Mouse (Mus musculus) mature B cell (primary cell): Measurements from ENCODE around the gene Gna11.

ENCODE experiments used
- in situ Hi-C: fragments of 300-500 bp; cut with MboI; formaldehyde crosslinking; loops from 2 replicates; pipeline ENCODE4 v1.14.3; 2019

The Gna11 gene

DNA sequence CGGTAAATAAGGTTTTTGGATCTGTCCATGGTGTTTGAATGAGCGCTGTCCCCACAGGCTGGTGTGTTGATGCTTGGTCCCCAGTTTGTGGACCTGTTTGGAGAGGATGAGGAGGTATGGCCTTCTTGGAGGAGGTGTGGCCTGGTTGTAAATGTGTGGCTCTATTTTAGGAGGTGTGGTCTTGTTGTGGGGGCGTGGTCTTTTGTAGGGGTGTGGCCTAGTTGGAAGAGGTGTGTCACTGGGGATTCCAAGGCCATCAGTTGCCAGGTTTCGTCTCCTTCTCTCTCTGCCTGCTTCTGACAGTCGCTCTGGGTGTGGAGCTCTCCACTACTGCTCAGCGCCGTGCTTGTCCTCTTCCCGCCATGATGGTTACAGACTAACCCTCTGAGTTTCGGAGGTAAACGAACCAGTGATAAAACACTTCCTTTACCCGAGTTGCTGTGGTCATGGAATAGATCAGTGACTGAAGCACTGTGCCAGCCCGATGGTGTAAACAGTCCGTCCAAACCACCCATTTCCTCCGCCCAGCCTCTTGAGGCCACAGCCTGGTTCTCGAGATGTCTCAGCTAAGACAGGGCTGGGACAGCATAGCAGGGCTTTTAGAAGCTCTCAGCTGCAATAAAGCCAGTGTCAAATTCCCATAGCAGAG is 39.9 kb downstream of the Gna11 start:
- in situ Hi-C loops: no loop called here

DNA sequence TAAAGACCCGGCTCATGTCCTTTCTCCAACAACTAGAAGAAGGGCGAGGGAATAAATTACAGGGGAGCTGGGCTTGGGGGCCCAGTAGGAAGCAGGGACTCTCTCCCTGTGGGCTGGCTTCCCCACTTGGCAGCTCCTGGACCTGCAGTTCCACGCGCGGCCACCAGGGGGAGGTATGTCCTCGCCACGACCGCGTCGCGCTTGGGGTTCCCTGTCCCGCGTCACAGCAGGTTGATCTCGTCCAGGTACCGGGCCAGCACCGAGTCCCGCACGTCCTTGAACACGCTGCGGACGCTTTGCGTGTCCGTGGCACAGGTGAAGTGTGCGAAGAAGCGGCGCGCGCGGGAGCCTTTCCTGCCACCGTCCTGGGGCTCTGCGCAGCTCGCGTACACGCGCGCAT is 42.3 kb downstream of the Gna11 start:
- in situ Hi-C loops: no loop called here

DNA sequence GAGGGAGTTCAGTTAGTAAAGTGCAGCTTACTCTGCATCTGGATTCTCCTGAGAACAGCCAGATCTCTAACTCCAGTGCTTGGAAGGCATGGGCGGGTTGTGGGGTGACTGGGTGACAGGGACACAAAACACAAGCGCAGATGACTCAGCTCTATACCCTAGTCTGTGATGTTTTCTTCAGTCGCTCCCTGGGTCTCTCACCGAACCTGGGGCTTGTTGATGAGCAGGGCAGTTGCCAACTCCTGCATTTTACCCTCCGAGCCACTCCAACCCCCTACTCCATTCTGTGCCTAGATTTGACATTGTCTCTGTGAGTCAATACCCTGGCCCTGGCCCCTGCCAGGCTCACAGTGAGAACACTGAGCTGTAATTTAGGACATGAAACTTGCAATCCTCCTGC is 43.1 kb downstream of the Gna11 start:
- in situ Hi-C loops: no loop called here

DNA sequence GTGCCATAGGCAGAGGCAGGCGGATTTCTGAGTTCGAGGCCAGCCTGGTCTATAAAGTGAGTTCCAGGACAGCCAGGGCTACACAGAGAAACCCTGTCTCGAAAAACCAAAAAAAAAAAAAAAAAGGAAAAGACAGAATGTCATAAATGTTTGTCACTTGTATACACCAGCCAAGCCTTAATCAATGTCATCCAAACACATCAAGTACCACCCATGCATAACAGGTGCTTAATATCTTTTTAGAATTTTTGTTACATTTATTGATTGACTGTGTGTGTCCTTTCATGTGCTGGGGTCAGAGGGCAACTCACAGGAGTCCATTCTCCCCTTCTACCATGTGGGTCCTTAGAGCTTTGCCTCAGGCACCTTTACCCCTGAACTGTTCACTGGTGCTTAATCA is 45.0 kb downstream of the Gna11 start, which contains the start of gene S1pr4:
S1pr4 (minus strand) TSS at position 101 of the 400 bp plus-strand sequence.
- in situ Hi-C loops: no loop called here

DNA sequence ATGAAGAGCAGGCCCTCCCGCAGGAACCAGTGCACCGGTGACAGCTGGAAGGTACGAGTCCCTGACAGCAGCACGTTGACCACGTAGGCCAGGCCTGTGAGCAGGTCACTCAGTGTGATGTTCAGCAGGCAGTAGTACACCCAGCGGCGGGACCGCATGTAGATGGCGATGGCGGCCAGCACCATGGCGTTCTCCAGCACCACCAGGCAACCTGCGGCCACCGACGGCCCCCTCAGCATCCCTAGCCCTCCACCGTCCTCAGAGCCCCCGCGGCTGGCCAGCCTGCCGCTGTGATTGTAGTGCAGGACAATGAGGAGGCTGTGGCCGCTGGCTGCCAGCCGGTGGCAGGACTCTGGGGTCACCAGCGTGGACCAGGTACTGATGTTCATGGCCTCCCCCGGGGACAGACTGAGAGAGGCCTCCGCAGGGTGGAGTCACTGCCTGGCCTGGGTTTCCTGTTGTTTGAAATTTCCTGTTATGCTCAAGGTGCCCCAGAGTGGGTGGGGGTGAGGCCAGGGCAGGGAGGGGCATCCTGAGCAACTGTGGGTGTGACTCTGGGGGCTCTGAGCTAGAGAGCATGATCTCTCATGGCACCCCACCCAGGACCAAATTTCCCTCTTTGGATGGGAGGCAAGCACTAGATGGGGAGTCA is 45.6 kb downstream of the Gna11 start:
- in situ Hi-C loops: loop anchor here (5.0 kb wide), 1 partner anchor 33 kb away; no protein-coding TSS in a partner anchor

DNA sequence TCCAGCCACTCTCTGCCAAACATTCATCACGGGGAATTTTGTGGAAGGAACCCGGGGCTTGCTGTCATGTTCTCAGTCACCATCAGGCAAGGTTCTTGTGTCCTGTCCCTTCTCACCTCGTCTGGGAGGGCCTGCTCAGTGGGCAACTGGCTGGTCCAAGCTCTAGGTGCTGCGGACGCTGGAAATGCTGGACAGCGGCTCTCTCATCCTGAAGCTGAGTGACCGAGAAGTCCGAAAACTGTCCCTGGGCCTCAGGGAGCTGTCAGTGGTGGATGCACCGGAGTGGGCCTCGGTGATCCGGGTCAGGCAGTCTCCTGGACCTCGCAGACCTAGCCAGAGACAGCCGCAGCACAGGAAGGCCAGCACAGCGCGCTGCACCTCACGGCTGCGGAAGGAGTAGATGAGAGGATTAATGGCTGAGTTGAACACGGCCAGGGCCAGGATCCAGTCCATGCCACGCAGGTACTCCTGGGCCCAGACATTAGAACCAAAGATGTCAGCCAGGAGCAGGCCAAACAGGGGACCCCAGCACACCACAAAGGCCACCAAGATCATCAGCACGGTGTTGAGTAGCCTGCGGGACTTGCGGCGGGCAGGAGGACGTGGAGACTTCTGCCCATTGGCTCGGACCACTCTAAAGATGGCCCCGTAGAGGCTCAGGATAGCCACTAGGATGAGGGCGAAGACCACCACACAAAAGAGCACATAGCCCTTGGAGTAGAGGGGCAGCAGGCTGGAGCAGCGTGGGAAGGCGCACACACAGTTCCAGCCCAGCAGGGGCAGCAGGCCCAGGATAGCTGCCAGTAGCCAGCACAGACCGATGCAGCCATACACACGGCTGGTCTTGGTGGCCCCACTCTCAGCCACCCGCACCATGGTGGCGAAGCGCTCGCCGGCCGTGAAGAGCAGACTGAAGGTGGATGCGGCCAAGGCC is 46.4 kb downstream of the Gna11 start:
- in situ Hi-C loops: loop anchor here (5.0 kb wide), 1 partner anchor 34 kb away; no protein-coding TSS in a partner anchor

DNA sequence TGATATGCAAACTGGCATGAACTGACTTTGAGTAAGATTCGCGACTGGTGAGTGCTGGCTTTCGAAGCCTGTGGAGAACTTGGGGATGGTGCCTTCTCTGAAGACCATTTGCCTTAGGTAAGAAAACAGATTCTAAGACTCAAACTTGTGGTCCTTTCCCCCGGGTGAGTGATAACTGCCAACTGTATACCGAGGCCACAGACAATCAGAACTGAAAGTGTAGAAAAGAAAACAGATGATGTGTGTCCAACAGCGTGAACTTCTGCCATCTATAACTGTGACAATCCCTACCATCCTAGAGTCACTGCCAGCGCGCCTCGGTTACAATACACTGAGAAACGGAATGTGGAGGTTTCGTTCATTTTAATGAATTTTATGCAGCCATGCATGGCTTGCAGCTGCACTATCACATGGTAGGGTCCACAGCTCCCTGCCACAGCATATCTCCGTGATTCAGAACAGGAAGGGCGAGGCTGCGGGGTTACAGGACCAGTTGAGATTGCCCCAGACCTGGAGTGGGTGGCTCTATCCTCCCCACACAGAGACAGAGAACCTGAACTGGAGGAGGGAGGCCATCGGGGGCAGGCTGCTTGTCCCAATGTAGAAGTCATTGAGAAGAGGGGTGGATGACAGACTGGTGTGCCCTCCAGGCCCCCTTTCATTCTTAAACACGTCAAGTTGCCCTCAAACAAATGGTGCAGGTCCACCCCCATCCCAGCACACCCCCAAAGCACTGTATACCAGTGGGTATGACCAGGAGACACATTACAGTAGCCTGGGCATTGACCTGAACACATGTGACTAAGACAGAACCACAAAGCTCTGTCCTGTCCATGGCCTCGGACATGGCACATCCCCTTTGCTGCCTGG is 47.4 kb downstream of the Gna11 start:
- in situ Hi-C loops: loop anchor here (5.0 kb wide), 1 partner anchor 35 kb away; no protein-coding TSS in a partner anchor

DNA sequence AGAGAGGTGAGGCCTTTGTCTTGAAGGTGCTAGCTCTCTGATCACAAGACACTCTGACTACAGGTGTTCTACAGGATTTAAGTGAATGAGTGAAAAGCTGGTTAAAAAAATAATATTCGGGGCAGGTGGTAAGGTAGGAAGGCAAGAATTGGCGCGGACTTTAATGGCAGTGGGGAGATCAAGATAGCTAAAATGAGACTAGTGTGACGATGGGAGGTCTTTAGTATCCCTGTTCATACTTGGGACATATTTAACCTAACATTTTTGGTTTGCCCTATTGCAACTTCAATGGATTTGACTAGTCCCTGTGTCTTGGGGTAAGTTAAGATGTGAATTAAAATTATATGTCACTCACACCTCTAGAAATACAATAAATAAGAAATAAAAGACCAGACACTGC is 48.0 kb downstream of the Gna11 start:
- in situ Hi-C loops: loop anchor here (5.0 kb wide), 1 partner anchor 35 kb away; no protein-coding TSS in a partner anchor

DNA sequence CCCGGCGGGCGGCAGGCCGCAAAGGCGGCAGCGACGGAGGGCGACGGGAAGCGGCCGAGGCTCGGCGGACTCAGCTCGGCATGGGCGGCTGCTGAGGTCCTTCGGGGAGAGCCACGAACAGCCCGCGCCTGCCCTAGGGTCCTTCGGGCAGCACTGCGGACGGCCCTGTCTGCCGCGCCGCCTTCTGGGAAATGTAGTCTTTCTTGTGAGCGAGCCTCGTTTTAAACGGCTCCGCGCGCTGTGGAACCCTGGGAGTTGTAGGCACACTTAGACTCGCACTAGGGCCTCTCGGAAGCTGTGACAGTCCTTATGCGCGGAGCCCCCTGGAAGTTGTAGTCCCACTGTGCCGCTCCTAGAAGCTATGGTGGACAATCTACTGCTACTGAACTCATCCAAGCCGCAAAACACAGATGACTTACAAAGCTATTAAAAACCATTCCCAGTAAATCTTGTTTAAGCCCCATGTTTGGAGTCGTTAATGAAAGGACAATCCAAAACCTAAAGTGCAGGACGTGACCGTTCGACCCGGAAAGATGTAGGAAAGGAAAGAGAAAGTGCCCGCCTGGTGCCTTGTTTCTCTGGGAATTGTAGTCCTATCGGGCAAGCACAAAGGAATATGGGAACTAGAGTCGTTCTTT is 48.6 kb downstream of the Gna11 start, which contains the start of gene Ncln:
Ncln (minus strand) TSS at position 129 of the 638 bp plus-strand sequence.
- in situ Hi-C loops: loop anchor here (5.0 kb wide), 1 partner anchor 36 kb away; no protein-coding TSS in a partner anchor

DNA sequence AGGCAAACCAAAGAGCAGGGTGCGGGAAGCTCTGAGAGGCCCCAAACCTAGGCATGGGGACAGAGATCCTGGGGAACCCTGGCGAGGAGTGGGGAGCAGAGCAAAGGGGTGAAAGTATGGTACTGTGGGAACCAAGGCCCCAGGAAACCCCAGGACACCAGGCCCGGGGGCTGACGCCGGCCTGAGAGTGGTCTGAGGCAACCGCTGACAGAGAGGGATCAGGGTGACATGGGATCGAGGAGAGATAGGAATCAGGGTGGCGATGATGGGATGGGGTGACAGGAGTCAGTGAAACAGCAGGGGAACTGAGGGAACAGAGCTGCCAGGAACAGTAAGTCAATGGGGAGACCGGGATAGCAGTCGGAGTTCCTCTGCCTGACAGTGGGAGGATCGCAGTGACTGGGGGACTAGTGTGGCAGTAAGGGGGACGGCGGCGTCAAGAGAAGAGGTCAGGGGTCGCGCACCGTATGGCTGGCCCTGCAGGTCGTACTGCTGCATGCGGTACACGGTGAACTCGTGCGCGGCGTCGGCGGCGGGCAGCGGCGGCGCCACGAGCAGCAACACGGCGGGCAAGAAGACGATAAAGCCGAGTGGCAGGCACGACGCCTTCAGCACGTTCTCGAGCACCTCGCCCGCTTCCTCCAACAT is 49.2 kb downstream of the Gna11 start:
- in situ Hi-C loops: loop anchor here (5.0 kb wide), 1 partner anchor 37 kb away; no protein-coding TSS in a partner anchor

DNA sequence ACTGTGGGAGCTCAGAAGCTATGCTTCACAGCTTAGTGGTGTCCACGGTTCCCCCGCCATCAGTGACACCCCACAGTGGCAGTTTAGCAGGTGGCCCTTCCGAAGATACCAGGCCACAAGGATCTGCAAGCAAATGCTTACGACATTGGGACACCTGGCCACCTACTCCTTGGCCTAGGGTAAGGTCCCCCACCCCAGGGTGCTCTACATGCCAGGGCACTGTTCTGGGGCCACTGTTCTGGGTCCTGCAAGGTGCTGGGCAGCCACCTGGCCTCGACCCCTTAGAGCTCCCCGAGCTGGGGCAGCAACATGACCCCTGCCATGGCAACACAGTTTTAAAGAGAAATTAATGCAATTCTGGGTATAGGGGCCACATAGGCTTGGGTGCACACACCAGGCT is 49.8 kb downstream of the Gna11 start:
- in situ Hi-C loops: loop anchor here (5.0 kb wide), 1 partner anchor 37 kb away; no protein-coding TSS in a partner anchor

DNA sequence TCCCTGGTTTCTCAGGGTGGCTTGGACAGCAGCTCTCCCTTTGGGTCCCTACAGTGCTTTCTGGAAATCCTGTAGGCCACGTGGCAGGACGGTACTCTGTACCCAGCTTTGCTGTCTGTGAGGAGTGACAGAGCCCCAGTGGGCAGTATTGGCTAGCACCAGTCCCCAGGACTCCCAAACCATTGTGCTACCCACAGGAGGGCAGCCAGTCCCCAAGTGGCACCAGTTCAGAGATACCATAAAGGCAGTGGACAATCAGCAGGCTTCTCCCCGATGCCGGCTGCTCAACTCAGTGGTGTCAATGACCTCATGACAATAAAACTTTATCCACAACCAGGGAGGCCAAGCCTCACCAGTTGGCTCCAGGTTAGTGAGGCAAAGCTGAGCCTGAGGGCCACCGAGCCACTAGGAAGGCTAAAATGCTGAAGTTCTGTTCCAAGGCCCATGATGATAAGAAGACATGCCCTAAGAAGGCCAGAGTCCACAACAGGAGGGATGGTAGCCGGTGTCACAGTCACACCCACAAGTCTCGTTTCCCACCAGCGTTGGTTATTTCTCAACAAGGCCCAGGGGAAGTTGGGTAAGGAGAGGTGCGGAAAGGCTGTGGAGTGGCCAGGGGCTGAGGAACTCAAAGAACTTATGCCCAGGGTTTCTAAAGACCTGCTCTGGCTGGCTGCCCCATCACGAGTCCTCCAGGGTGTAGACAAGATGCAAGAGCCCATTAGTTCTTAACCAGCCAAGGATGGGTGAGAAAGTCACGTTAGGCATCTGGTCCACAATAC is 50.5 kb downstream of the Gna11 start:
- in situ Hi-C loops: loop anchor here (5.0 kb wide), 1 partner anchor 38 kb away; no protein-coding TSS in a partner anchor

DNA sequence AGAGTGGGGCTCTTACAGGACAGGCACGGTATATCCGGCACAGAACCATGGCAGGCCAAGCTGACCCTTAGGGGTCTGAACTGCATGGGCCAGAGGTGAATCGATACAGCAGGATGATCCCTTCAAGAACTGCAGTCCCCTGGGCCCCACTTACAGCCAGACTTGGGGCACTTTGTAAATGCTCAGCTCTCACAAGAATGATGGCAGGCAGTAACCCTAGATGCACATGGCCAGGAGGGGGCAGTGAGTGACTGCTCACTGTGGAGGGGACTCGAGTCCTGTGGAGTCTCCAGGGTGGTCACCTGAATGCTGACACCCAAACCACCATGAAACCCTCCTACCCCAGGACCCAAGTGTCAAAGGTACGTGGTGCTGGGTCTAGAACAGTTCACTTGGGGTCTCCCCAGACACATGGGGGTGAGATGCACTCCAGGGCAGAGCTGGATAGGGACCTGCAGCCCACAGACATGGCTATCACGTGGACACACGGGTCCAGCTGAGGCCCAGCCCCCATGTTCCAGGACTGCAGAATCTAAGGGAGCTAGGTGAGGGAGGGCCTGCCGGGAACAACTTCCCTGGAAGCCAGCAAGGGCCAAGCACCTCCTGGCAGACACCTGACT is 51.3 kb downstream of the Gna11 start:
- in situ Hi-C loops: no loop called here

DNA sequence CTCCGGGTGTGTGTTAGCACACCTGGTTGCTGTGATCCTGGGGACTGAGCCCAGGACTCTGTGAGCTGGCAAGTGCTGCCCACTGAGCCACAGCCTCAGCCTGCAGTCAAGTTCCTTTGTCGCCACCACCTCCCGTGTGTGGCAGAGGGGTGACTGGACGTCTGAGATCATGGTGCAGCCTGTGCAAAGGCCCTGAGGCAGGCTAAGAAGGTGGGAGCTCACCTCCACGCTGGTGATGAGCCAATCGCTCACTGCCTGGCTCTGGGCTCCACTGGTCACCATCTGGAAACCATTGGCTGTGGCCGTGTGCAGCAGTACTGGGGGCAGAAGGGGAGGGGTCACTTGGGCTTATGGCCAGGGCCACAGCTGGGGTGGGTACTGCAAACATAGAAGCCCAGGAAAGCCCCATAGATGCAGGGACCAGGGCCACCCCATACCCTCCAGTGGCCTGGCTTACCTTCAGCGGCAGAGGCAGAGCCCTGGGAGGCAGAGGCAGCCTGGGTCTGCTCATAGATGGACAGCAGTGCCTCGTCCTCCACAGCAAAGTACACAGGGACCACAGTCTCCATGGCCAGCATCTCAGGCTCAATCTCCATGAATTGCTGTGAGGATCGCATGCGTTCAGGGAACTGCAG is 52.3 kb downstream of the Gna11 start:
- in situ Hi-C loops: no loop called here

DNA sequence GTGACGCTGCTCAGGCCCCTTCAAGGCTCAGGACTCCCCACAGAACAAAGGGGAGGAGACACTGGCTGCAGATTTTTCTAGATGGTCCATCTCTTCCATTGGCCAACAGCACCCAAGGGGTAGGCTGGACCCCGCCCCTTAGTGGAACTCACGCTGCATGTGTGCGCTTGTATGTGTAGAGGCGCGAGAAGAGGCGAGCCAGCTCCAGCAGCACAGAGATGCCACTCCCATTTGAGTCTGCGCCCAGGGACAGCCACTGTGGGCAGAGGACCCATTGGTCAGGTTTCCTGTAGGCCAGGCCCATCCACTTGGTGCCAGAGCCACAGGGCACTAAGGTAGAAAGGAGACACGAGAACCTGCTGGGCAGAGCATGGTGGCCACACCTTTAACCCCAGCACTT is 54.0 kb downstream of the Gna11 start:
- in situ Hi-C loops: no loop called here

DNA sequence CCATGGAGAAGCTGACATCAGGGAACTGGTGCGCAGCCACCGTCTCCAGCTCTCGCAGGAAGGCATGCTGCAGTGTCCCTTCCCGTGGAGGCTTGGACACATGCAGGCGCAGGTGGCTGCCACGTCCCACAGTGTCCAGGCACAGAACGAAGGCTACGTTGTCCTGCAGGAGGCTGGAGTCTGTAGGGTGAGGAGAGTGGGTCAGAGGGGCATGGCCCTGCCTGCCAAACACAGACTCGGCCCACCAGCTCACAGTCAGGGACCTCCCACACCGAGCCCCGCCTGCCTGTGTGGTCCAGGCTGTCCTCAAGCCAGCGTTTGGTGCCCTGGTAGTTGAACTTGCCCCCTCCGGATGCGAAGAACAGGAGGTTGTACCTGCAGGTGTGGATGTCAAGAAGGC is 55.0 kb downstream of the Gna11 start:
- in situ Hi-C loops: no loop called here

DNA sequence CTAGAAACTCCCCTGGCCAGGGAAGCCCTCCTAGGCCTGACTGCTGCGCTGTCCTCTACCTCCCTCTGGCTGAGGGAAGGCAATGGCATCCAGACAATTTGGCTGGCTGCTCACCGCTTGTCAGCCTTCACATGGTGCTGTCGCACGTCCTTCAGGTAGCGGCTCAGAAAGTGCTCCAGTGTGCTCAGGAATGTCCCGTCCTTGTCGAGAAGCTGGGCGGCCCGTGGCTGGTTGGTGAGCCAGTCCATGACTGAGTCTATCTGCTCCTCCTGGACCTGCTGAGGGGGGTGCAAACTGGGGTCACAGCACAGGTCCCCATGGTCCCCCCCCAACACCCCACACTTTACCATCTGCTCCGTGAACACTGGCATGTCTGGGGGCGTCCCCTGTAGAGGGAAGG is 56.9 kb downstream of the Gna11 start:
- in situ Hi-C loops: no loop called here

DNA sequence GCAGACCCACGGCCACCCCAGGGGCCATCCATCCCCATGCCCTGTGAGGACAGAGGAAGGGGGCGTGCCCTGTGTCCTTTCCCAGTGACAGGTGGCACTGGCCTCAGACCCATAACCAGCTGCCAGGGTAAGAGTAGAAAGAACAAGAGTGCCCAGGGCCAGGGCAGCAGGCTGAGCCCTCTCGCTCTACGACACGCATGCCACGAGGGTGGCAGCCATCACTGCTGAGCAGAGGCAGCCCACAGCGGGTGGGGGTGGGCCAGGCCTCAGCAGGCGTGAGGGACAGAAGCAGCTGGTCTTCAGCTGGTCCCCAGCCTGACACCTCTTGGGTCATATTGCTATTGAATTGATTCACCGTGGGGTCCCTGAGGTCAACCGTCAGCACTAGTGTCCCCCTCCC is 58.5 kb downstream of the Gna11 start:
- in situ Hi-C loops: no loop called here
